Mouse (Mus musculus): ENCODE data around the gene Mcam. TPM values are rescaled to one million over a fixed set of nuclear protein-coding genes. Genes with fewer than 3 reads are reported as not detected.

Gene Mcam
- polyA plus RNA-seq, 1 experiment from 2014 or later: 11.3 TPM

GRCm38 (mm10) chr9:44130034-44130433, 4.2 kb upstream of the Mcam start:
- WGBS: 1% methylated on average over 27 of the region's 27 CpGs
- 0 out of 2 replicates have a peak overlapping the region, but pooled peaks have one; percentile 22 for H3K27ac ChIP-seq (replicated peaks)
- 0 out of 2 replicates have a peak, but pooled peaks have one; percentile 7 for ATAC-seq (replicated peaks)
- H3K4me3 ChIP-seq: peak overlapping the region; percentile 31
- peaks cover 9% of the 10 kb centered on the region for H3K27me3 ChIP-seq
- peak overlapping the region; percentile 58 for H3K4me2 ChIP-seq (replicated peaks)
- H3K36me3 ChIP-seq: no peaks in the 10 kb centered on the region
- peak overlapping the region; percentile 30 for H3K9ac ChIP-seq (replicated peaks)
- peaks cover 45% of the 10 kb centered on the region for H3K4me1 ChIP-seq
- H3K9me3 ChIP-seq: no peaks in the 10 kb centered on the region

GRCm38 (mm10) chr9:44130581-44131275, 3.5 kb upstream of the Mcam start:
- ATAC-seq (replicated peaks): no peak
- Histone ChIP-seq H3K27me3 (peaks cover 12% of the 10 kb centered on the region), H3K36me3 (no peaks in the 10 kb centered on the region), H3K9ac (replicated peaks) (peak overlapping the region; percentile 30; the same call in 1 of the 2 replicates), H3K9me3 (no peaks in the 10 kb centered on the region), H3K27ac (replicated peaks) (0 out of 2 replicates have a peak overlapping the region, but pooled peaks have one; percentile 22), H3K4me2 (replicated peaks) (peak overlapping the region; percentile 58), H3K4me3 (no peak overlapping the region), H3K4me1 (peaks cover 49% of the 10 kb centered on the region)
- 17% methylated on average over 19 of the region's 19 CpGs for WGBS

- H3K27me3 ChIP-seq: peaks cover 15% of the 10 kb centered on the region
Measured at GRCm38 (mm10) chr9:44131276-44131590, 3.0 kb upstream of the Mcam start.

DNA sequence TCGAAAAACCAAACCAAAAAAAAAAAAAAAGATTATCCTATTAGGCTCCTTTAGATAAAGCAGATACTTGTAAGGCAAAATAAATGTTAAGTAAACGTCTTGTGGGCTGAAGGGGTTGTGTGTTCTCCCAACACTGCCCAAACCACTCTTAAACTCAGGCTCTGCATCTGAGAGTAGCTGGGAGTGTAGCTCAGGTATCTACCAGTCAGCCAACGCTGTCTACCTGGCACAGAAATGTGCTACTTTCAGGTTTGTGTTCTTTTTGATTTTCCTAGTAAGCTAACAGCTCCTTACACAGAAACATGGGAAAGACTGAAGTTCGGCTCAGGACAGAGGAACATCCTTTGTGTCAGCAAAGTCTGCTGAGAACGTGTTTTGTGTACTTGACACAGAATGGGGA, 2.1 kb upstream of the Mcam start:
- WGBS: 71% methylated on average over 5 of the region's 5 CpGs
- H3K4me3 ChIP-seq: no peak overlapping the region
- ATAC-seq (replicated peaks): no peak

More at GRCm38 (mm10) chr9:44131276-44131590, 3.0 kb upstream of the Mcam start:
- Histone ChIP-seq H3K27ac (replicated peaks) (no peak overlapping the region), H3K9ac (replicated peaks) (no peak overlapping the region), H3K4me2 (replicated peaks) (no peak overlapping the region), H3K4me1 (peaks cover 50% of the 10 kb centered on the region), H3K9me3 (no peaks in the 10 kb centered on the region), H3K4me3 (no peak overlapping the region), H3K36me3 (no peaks in the 10 kb centered on the region)
- WGBS: 45% methylated on average over 7 of the region's 7 CpGs
- no peak for ATAC-seq (replicated peaks)

DNA sequence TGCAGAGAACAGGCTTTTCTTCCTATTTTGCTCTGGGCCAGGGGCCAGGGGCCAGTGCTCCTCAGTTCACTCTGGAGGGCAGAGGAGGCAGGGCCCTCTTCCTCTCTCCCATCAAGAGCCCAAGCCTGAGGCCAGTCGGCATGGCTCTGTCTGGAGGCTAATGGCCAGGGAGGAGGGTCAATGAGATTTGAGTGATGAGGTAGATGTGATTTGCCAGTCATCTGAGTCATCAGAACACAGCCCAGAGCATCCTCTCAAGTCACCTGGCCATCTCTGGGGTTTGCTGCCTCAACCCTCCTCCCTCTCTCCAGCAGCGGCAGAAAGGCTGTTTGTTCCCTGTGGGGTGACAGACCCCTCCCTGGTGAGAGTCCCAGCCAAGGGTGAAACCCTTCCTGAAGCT, 982 bp upstream of the Mcam start:
- WGBS: 16% methylated on average over 2 of the region's 2 CpGs
- peak overlapping the region; percentile 80; the same call in 1 of the 2 replicates for H3K4me2 ChIP-seq (replicated peaks)

More for the DNA sequence above, 2.1 kb upstream of the Mcam start:
- Histone ChIP-seq H3K27me3 (peaks cover 15% of the 10 kb centered on the region), H3K9me3 (no peaks in the 10 kb centered on the region), H3K4me1 (peaks cover 48% of the 10 kb centered on the region), H3K27ac (replicated peaks) (no peak overlapping the region), H3K9ac (replicated peaks) (no peak overlapping the region), H3K36me3 (no peaks in the 10 kb centered on the region), H3K4me2 (replicated peaks) (no peak overlapping the region)

GRCm38 (mm10) chr9:44134851-44135730, 822 bp downstream of the Mcam start:
- Histone ChIP-seq H3K9me3 (no peaks in the 10 kb centered on the region), H3K4me1 (peaks cover 41% of the 10 kb centered on the region), H3K4me3 (peak overlapping the region; percentile 52), H3K4me2 (replicated peaks) (peak overlapping the region; percentile 80), H3K9ac (replicated peaks) (peak overlapping the region; percentile 49), H3K27ac (replicated peaks) (peak overlapping the region; percentile 43), H3K27me3 (peaks cover 15% of the 10 kb centered on the region), H3K36me3 (no peaks in the 10 kb centered on the region)
- 1% methylated on average over 49 of the region's 49 CpGs for WGBS
- peak; percentile 18 for ATAC-seq (replicated peaks)

More for the DNA sequence above, 982 bp upstream of the Mcam start:
- Histone ChIP-seq H3K9ac (replicated peaks) (peak overlapping the region; percentile 49; the same call in 1 of the 2 replicates), H3K27ac (replicated peaks) (0 out of 2 replicates have a peak overlapping the region, but pooled peaks have one; percentile 27), H3K4me1 (peaks cover 48% of the 10 kb centered on the region), H3K4me3 (0 out of 2 replicates have a peak overlapping the region, but pooled peaks have one; percentile 52), H3K27me3 (peaks cover 15% of the 10 kb centered on the region), H3K9me3 (no peaks in the 10 kb centered on the region), H3K36me3 (no peaks in the 10 kb centered on the region)
- ATAC-seq (replicated peaks): no peak

DNA sequence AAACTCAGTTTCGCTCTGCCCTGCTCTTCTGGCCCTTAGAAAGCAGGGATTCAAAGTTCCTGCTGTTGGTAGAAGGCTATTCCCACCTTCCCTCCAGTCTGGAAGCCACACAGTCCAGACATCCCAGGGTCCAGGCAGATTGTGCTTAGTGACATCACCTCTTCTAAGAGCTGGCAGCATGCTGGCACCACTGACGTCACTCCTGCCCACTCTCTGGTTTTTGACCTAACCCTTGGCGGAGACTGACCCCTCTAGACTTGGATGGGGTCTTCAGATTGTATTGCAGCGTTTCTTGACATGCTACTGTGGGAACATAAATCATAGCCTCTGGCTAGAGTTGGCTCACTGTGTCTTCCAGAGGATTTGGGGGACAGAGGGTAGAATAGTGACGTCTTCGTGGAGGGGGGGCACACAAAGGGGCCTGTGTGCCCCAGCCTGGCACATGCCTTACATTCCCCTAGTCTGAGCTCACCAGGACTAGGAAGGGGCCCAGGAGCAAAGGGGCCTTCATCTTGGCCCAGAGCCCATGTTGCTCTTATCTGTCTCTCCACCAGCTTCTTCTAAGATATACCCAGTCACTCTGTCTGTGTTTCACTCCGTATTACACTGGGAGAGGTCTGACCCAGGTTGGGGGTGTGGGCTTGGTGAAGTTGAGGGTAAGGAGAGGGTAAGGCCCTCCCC, 1.6 kb downstream of the Mcam start:
- Histone ChIP-seq H3K36me3 (no peaks in the 10 kb centered on the region), H3K4me3 (peak overlapping the region; percentile 52), H3K4me1 (peaks cover 33% of the 10 kb centered on the region), H3K9me3 (no peaks in the 10 kb centered on the region), H3K27me3 (peaks cover 15% of the 10 kb centered on the region), H3K4me2 (replicated peaks) (peak overlapping the region; percentile 80), H3K9ac (replicated peaks) (peak overlapping the region; percentile 19; the same call in 1 of the 2 replicates), H3K27ac (replicated peaks) (0 out of 2 replicates have a peak overlapping the region, but pooled peaks have one; percentile 43)
- WGBS: 43% methylated on average over 7 of the region's 7 CpGs
- peak; percentile 42; the same call in 1 of the 2 replicates for ATAC-seq (replicated peaks)

GRCm38 (mm10) chr9:44137846-44138245, 3.6 kb downstream of the Mcam start:
- Histone ChIP-seq H3K27me3 (peaks cover 15% of the 10 kb centered on the region), H3K9me3 (no peaks in the 10 kb centered on the region), H3K36me3 (no peaks in the 10 kb centered on the region), H3K4me2 (replicated peaks) (no peak overlapping the region), H3K9ac (replicated peaks) (no peak overlapping the region), H3K27ac (replicated peaks) (no peak overlapping the region), H3K4me1 (peaks cover 32% of the 10 kb centered on the region), H3K4me3 (no peak overlapping the region)
- ATAC-seq (replicated peaks): no peak
- WGBS: 80% methylated on average over 4 of the region's 4 CpGs

DNA sequence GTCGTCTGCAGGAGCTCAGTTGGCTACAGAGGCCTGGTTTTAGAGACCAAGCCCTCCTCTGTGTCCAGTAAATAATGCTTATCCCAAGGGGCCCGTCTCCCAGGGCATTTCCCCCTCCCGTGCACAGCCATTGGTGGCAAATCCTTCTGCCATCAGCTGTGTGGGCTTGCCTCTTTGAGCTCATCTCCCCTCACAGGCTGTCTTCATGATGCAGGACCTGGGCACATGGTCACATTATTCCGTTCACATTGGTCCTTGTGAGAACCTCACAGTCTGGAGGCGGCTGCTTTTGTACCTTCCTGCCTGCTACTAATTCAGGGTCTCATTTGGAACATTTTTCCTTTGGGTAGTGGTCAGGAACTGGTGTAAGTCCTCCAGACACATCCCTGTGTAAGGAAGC, 7.7 kb downstream of the Mcam start:
- ATAC-seq (replicated peaks): no peak
- Histone ChIP-seq H3K4me2 (replicated peaks) (no peak overlapping the region), H3K9me3 (no peaks in the 10 kb centered on the region), H3K27ac (replicated peaks) (no peak overlapping the region), H3K9ac (replicated peaks) (no peak overlapping the region), H3K36me3 (peaks cover 19% of the 10 kb centered on the region; the same call in 1 of the 2 replicates), H3K4me3 (no peak overlapping the region), H3K4me1 (no peaks in the 10 kb centered on the region), H3K27me3 (no peaks in the 10 kb centered on the region)
- WGBS: 67% methylated on average over 5 of the region's 5 CpGs

GRCm38 (mm10) chr9:44143421-44143820, 9.2 kb downstream of the Mcam start:
- WGBS: 68% methylated on average over 5 of the region's 5 CpGs
- Histone ChIP-seq H3K27me3 (no peaks in the 10 kb centered on the region), H3K9ac (replicated peaks) (no peak overlapping the region), H3K36me3 (peaks cover 19% of the 10 kb centered on the region; the same call in 1 of the 2 replicates), H3K4me2 (replicated peaks) (no peak overlapping the region), H3K4me1 (no peaks in the 10 kb centered on the region), H3K27ac (replicated peaks) (no peak overlapping the region; the same call in 1 of the 2 replicates), H3K4me3 (no peak overlapping the region), H3K9me3 (no peaks in the 10 kb centered on the region)
- no peak for ATAC-seq (replicated peaks)

DNA sequence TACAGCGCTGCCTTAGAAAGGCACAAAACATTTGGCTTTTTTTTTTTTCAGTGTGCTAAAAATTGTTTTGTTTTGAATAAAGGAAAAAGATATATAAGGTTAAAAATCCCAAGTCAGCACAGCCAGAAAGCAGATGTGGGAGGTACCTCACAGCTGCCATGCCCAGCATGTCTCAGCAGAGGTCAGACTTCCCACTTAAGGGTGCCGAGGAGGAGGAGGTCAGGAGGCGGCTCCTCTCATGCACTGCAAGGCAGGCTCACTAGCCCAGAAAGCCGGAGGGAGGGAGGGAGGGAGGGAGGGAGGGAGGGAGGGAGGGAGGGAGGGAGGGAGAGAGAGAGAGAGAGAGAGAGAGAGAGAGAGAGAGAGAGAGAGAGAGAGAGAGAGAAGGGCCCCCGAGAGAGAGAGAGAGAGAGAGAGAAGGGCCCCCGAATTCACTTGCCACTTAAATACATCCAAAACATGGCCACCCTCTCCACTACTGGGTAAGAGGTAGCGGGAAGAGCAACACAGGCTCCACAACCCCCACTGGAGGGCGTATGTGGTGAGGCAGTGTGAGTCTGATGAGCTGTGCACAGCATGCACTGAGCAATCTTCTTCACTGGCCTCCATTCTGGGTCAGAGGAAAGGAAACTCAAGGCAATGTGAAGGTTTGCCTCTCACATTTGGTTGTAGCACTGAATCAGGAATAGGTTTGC, 9.9 kb downstream of the Mcam start:
- Histone ChIP-seq H3K9ac (replicated peaks) (no peak overlapping the region), H3K9me3 (no peaks in the 10 kb centered on the region), H3K27ac (replicated peaks) (no peak overlapping the region), H3K27me3 (no peaks in the 10 kb centered on the region), H3K4me2 (replicated peaks) (no peak overlapping the region), H3K4me3 (no peak overlapping the region), H3K4me1 (no peaks in the 10 kb centered on the region), H3K36me3 (peaks cover 23% of the 10 kb centered on the region; the same call in 1 of the 2 replicates)
- no peak for ATAC-seq (replicated peaks)
- 25% methylated on average over 7 of the region's 8 CpGs for WGBS
